Mouse (Mus musculus) kidney, adult 18-20 months (tissue): ENCODE measurements at regions not wholly inside any gene's neighbourhood (a gene's known extent, or its start where the extent isn't known, plus 50 kb on each side); places are given as distances from the start of the nearest gene placed in this dataset.

Experiments used
- DNase-seq: peaks from one replicate; pipeline ENCODE4 v3.0.0; 2021

GRCm38 (mm10) chr3:39062415-39062814 lies 175.7 kb downstream of the Fat4 start:
- DNase-seq = no peak

DNA sequence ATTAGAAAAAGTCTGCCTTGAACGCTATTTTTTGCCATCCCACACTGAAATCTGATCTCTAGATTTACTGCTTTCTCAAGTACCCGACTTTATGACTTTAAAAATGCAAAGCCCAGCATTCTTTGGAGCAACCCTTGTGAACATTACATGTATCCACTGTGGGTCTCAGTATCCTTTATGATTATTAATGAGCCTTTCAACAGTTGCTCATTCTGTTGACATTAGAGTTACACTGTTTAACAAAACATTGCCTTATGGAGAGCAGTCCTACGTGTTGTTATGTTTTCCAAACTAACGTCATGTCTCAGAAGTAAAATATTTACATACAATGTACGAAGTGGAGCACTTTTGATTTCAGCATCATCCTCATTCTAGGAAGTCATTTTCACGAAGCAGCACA lies 178.7 kb downstream of the Fat4 start:
- no peak for DNase-seq

- no peak for DNase-seq
Observed at GRCm38 (mm10) chr3:39069011-39069410, 182.3 kb downstream of the Fat4 start.

DNA sequence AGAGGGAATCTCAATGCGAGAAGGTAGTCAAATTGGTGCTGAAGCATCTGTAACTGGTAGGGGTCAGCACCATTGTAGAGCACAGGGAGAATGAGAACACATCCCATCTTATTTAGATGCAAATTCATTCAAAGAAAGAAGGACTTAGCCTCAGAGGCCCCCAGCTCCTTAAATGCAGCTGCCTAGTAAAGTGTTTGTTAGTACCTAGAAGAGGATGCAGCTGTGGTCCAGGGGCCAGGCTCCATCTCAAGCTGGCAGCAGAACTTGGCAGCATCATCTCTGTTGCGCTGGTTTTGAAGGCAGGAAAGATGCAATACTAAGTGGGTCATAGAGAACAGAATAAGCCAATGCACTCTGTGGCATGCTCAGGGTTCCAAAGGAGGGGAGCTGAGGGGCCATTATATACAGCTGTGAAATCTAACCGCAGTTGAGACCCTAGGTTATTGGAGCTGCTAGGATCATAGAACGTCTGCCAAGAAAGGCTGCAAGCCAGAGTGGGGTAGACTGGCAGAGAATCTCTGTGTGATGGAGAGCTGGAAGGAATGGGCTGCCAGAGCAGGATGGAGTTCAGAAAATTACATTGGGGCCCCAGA lies 196.0 kb downstream of the Fat4 start:
- no peak for DNase-seq

- no peak for DNase-seq
Observed at GRCm38 (mm10) chr3:39088948-39089347, 202.2 kb downstream of the Fat4 start.

DNA sequence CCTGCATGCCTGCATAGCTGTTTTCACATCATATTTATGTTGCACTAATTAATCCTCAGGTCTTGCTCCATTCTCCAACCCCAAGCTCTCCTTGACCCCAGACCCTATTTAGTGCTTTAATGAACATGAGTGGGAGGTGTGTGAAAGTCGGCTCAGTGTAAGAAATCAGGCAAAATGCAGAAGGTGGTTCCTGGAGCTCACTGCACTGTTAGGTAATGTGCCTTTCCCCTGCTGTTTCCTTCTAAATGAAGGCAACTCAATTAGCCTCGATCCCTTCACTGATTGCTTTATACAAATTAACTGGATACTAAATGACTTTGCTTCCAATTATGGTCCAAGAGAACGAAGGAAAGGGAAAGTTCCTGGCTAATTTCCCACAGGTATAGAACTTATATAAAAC lies 215.6 kb downstream of the Fat4 start:
- no peak for DNase-seq

GRCm38 (mm10) chr3:39109756-39110392 lies 223.1 kb downstream of the Fat4 start:
- DNase-seq = no peak

DNA sequence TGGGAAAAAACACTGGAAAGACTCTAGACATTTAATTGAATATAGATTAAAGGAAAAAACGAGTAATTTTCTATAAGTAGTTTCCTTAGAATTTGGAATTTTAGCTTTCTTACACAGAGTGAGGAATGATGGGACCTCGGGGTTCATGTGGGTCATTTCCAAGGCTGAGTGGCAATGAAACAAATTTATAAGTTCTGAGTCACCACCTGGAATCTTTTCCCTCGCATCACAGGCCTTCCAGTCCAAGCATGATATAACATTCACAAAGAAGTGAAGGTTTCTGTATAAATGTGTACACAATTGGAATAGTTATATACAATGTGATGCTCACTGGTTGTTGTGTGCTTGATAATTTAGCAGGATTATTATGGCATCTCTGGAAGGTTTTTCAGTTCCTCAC lies 227.3 kb downstream of the Fat4 start:
- no peak for DNase-seq

DNA sequence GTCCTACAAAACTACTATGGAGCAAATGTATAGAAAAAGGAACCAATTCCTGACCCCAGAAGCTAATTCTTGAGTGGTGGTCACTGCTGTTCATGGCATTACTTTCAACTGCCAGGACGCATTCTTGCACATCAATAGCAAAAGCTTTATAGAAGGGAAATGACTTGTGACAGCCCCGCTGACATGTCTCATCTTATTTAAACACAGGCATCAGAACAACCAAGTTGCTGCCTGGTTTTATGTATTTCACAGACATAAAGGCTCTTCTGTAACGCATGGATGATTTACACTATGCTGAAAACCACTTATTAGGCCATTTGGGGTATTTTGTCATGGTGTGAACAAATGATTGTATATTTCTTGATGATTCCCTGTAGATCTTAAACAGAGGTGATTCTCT lies 228.1 kb downstream of the Fat4 start:
- DNase-seq = no peak

DNA sequence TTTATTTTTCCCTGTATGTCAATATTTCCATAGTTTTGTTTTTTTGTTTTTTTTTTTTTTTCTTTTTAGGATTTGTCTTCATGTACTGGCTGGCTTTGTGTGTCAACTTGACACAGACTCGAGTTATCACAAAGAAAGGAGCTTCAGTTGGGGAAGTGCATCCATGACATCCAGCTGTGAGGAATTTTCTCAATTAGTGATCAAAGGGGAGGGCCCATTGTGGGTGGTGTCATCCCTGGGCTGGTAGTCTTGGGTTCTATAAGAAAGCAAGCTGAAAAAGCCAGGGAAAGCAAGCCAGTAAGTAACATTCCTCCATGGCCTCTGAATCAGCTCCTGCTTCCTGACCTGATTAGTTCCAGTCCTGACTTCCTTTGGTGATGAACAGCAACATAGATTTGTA lies 228.7 kb downstream of the Fat4 start:
- no peak for DNase-seq

- no peak for DNase-seq
Observed at GRCm38 (mm10) chr3:39122250-39122649, 235.5 kb downstream of the Fat4 start.

- DNase-seq = no peak
Observed at GRCm38 (mm10) chr3:39130532-39130931, 243.8 kb downstream of the Fat4 start.

DNA sequence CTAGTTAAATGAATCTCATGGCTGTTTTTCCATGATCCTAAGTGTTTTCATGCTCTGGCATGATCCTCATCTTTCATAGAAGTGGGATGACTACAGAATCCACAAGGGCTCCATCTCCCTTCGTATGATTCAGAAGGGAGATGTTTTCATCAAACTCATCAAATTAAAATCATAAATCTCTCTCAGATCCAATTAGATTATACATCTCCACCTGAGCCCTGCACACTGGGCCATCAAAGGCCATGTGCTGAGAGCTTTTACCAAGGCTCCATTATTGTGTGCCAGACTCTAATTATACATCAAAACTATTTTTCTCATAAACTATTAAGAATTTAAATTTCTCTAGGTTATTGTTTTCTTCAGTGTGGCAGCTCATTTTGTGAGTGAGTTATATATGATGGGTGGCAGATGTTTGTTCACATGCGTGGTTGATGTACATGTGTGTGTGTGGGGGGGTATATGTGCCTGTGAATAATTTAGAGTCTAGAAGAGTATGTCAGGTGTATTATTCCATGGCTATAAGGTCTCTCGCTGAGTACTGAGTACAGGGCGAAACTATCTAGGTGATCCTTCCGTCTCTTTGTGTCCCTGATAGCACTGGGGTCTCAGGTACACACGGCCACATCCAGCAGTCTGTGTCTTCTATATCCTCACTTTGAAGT lies 278.4 kb downstream of the Fat4 start:
- DNase-seq = no peak

- no peak for DNase-seq
Observed at GRCm38 (mm10) chr3:39182646-39183045, 295.9 kb downstream of the Fat4 start.

GRCm38 (mm10) chr3:39195102-39195501 lies 308.4 kb downstream of the Fat4 start:
- DNase-seq = no peak

GRCm38 (mm10) chr3:39202662-39203061 lies 315.9 kb downstream of the Fat4 start:
- DNase-seq = no peak

DNA sequence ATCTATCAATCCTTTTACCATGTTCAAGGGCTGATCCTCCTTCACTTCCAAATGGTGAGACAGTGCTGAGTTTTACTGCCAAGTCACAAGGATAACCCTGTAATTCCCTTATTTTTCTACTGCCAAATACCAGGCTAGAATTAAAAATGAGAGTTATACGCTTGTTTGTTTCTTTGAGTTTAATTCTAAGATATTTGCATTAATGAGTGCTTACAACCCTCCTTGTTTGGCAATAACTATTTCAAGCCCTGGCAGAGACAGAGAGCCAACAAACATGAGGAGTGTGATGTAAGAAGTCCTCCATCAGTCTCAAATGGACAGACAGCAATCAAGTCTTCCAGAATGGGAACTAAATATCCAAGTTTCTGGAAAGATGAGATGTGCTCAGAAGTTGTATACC lies 321.9 kb downstream of the Fat4 start:
- no peak for DNase-seq

DNA sequence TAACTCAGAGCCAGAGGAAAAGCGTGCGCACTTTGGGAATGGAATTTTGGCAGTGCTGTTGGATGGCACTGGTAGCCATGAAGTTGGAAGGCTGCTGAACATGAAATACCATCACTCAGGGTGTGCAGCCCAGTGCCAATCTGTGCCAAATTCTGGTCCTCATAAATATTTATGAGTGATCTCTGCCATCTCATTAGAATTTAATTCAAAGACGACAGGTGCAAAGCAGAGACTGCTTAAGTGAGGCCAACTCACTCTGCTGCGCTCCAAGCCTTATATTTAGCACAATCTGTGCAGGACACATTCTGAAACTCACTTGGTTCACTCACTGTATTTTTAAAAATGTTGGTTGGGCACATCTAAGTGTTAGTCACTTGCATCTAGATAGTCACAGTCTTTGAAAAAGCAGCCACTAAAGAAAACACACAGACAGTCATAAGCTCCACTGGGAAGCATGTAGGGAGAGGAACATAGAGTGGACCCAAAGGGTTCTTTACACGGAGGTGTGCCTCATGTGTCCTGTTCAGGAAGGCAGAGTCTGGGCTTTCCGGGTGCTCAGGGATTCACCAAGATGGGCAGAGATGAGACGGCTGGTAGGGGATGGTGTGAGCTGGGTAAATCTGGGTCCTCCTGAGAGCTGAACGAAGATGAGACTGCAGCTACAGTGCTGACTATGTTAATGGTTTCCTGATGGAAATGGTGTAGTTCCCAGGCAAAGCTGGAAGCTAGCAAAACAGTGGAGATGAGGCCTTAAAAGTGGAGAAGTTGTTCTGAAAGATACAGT lies 322.8 kb downstream of the Fat4 start:
- no peak for DNase-seq

- DNase-seq = no peak
Observed at GRCm38 (mm10) chr3:39211670-39212069, 324.9 kb downstream of the Fat4 start.

- DNase-seq = peak; percentile 53
Observed at GRCm38 (mm10) chr3:39220011-39220706, 333.4 kb downstream of the Fat4 start.

DNA sequence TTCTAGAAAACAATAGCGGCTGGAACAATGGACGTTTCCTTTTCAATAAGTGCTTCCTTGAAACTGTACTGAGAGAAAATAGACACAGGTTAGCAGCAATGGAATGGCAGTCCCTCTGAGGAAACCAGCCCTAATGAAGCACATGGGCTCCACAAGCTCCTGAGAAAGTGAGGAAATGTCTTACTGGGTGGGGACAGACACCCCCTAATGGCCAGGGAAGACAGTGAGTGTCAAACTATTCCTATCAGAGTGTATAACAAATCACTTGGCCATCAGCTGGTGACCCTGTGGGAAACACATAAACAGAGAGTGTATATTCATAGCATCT lies 333.9 kb downstream of the Fat4 start:
- peak; percentile 15 for DNase-seq

GRCm38 (mm10) chr3:39222059-39222458 lies 335.3 kb downstream of the Fat4 start:
- no peak for DNase-seq

DNA sequence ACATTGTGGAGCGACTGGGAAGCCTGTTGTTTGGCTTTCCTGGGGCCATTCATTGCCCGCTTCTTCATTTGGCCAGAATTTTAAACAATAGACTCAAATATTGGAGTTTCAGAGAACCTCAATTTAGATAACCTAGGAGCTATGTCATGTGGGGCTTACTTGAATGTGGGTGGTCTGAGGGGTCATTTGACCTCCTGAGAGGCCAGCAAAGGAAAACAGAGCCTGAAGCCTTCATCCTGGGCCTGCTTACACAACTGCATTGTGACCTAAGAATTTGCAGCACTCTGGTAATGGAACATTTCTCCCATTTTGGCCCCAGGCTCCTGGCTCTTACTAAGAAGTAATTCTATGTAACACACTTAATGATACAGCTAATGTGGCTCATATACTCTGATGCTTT lies 348.2 kb downstream of the Fat4 start:
- no peak for DNase-seq
